In genomic region chr1:152697341-152697740, GRCm38 (mm10) we compare ENCODE assay signal across 28 mouse cellular contexts. TPM values are rescaled to one million over a fixed set of nuclear protein-coding genes. Genes with fewer than 3 reads are reported as not detected.
DNase-seq lines count a peak whose midpoint lies in the region; TF ChIP-seq lines count a peak whose summit lies in the region.
"Had no signal": no experiment of that assay in that cellular context is flagged by ENCODE, and none has a peak within 500 bp of the region (broad histone marks: within the 10 kb centered on the region; RNA-seq: fewer than 3 reads in every experiment).

No protein-coding gene starts in this region.

- TF ChIP-seq POLR2A in bone marrow macrophage, adult 2 months (IDR thresholded peaks at IDR 0.05; ENCODE audit: borderline replicate concordance, low read depth, low read length): no peak
- no peak for TF ChIP-seq POLR2A in heart, adult 2 months (IDR thresholded peaks at IDR 0.05; ENCODE audit: insufficient read depth, low read depth, low read length)

- H3K4me3 ChIP-seq in bone marrow macrophage, adult 2 months (ENCODE audit: insufficient read depth, low read length): no peak overlapping the region
- H3K4me3 ChIP-seq in heart, adult 2 months: no peak overlapping the region
- H3K4me3 ChIP-seq: embryonic facial prominence, embryonic 13.5 days; embryonic facial prominence, embryonic 15.5 days; erythroblast, embryonic 14.5 days; forebrain, embryonic 10.5 days; forebrain, embryonic 12.5 days had no signal

- intact Hi-C loops in heart, adult 2 months (cut with DNase I): no loop called here

- TF ChIP-seq CTCF in bone marrow macrophage, adult 2 months (IDR thresholded peaks at IDR 0.05; ENCODE audit: low read depth, low read length): no peak
- no peak for TF ChIP-seq CTCF in heart, adult 2 months (IDR thresholded peaks at IDR 0.05)

- WGBS in heart, adult 2 months: 43% methylated on average over 3 of the region's 3 CpGs

- H3K27ac ChIP-seq in bone marrow macrophage, adult 2 months (ENCODE audit: insufficient read depth, low read depth, low read length): peak overlapping the region; percentile 31; the same call in 1 of the 2 replicates
- H3K27ac ChIP-seq in heart, adult 2 months: no peak overlapping the region
- H3K27ac ChIP-seq: embryonic facial prominence, embryonic 13.5 days; embryonic facial prominence, embryonic 15.5 days; forebrain, embryonic 10.5 days; forebrain, embryonic 12.5 days had no signal

- no peaks in the 10 kb centered on the region for H3K79me2 ChIP-seq in heart, adult 2 months (replicated peaks; ENCODE audit: control insufficient read depth, insufficient read depth, low read length)

- peak; percentile 18 for DNase-seq in 416B (ENCODE audit: low read depth)
- DNase-seq in NIH3T3 (ENCODE audit: low read depth): peak; percentile 55
- no peak for DNase-seq in embryo, embryonic 11 days
- no peak for DNase-seq in heart, adult 2 months
- DNase-seq in ovary, postnatal 14 days (ENCODE audit: low spot score): no peak
- DNase-seq: adrenal gland, adult 8-10 months; adrenal gland, postnatal 14 days; adrenal gland, postnatal 36 days; B cell, adult 2 months; cerebellum, adult 11-12 months; cerebellum, adult 2 months; cerebellum, adult 9-10 months; cerebellum, postnatal 10 days; cerebellum, postnatal 25 days had no signal

- no peak for TF ChIP-seq EP300 in heart, adult 2 months (IDR thresholded peaks at IDR 0.05; ENCODE audit: insufficient read depth, low read depth, low read length)

- peaks cover 18% of the 10 kb centered on the region for H3K4me1 ChIP-seq in bone marrow macrophage, adult 2 months (ENCODE audit: control insufficient read depth, insufficient read depth, low read length)
- H3K4me1 ChIP-seq in heart, adult 2 months (ENCODE audit: control insufficient read depth, insufficient read depth, low read length): no peaks in the 10 kb centered on the region
- H3K4me1 ChIP-seq: embryonic facial prominence, embryonic 13.5 days; embryonic facial prominence, embryonic 15.5 days; forebrain, embryonic 12.5 days had no signal

- no peaks in the 10 kb centered on the region for H3K36me3 ChIP-seq in heart, adult 2 months (ENCODE audit: control insufficient read depth, insufficient read depth, low read length)
- H3K36me3 ChIP-seq: embryonic facial prominence, embryonic 13.5 days; embryonic facial prominence, embryonic 15.5 days; forebrain, embryonic 10.5 days; forebrain, embryonic 12.5 days; G1E had no signal

- no peak overlapping the region for H3K9ac ChIP-seq in heart, adult 2 months (ENCODE audit: low read depth, low read length)
- H3K9ac ChIP-seq: embryonic facial prominence, embryonic 13.5 days; embryonic facial prominence, embryonic 15.5 days; forebrain, embryonic 12.5 days had no signal

- no peaks in the 10 kb centered on the region for H3K27me3 ChIP-seq in heart, adult 2 months (ENCODE audit: control insufficient read depth, insufficient read depth, low read length)
- H3K27me3 ChIP-seq: CH12.LX; embryonic facial prominence, embryonic 13.5 days; embryonic facial prominence, embryonic 15.5 days; forebrain, embryonic 12.5 days had no signal

RNA-seq across cellular contexts. Expression of gene Apobec4, which starts 53.0 kb away (rescaled TPM):
- polyA plus RNA-seq in bone marrow macrophage, adult 2 months (2012; ENCODE audit: insufficient read depth, insufficient read length, missing spikeins): not detected in 2 replicates
- not detected for total RNA-seq in heart, adult 2 months (2021)
- not detected in 2 replicates for polyA plus RNA-seq in heart, adult 2 months (2012; rRNA removed)
- total RNA-seq: adrenal gland, adult 18-20 months; adrenal gland, adult 8-10 months; adrenal gland, postnatal 14 days; adrenal gland, postnatal 36 days; CH12.LX had no signal
- polyA plus RNA-seq: brain, embryonic 14.5 days; CD4-positive, CD25-positive, alpha-beta regulatory T cell, adult 4 months; cerebellum, adult 2 months; cortical plate, adult 2 months; embryonic facial prominence, embryonic 11.5 days; embryonic facial prominence, embryonic 13.5 days; erythroblast, embryonic 14.5 days; forebrain, embryonic 10.5 days; forebrain, embryonic 12.5 days; frontal cortex, adult 2 months; G1E had no signal

Comparison
In these comparisons a context has a peak if more than half of its experiments do, and no peak if none do; other contexts are left out.
1. DNase-seq: peak in 416B (single experiment) and NIH3T3 (single experiment); none in embryo, embryonic 11 days (single experiment), heart, adult 2 months (0 of 2) and ovary, postnatal 14 days (single experiment).